In the genomic region with DNA sequence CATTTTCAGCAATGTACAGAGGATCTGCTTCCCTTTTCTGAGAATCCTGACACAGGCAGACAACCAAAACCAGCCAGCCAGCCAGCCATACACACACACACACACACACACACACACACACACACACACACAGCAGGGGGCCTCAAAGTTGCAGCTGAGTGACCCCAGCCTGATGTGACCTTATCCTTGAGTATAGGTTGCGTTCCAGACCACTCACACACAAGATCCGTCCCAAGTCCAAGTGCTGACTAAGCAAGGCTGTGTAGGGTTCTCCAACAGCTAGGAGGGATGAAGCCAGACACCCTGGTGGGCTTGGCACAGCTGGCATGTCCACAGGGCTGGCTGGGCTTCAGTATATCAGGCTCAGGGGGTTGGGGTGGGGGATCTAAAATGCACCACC, we compare ENCODE assay signal across 12 mouse cellular contexts. TPM values are rescaled to one million over a fixed set of nuclear protein-coding genes. Genes with fewer than 3 reads are reported as not detected.
DNase-seq lines count a peak whose midpoint lies in the region; ATAC-seq and TF ChIP-seq lines count a peak whose summit lies in the region.
"Had no signal": no experiment of that assay in that cellular context is flagged by ENCODE, and none has a peak within 500 bp of the region (broad histone marks: within the 10 kb centered on the region; RNA-seq: fewer than 3 reads in every experiment).

No protein-coding gene starts in this region.

- peak; percentile 43 to 50 for DNase-seq in cerebellum, postnatal 14 days
- DNase-seq in liver, embryonic 11.5 days (ENCODE audit: low spot score): no peak
- no peak for DNase-seq in liver
- DNase-seq in liver, embryonic 14.5 days (ENCODE audit: low read depth in 3 of 3, low spot score in 3 of 3): no peak
- no peak for DNase-seq in right cerebral cortex, adult 18-20 months
- no peak for DNase-seq in layer of hippocampus, adult 8-10 months (ENCODE audit: low spot score in 2 of 2)
- DNase-seq: cerebellum, adult 9-11 months had no signal

- no peak overlapping the region for H3K4me3 ChIP-seq in liver, embryonic 11.5 days (ENCODE audit: low read depth, low read length)
- H3K4me3 ChIP-seq in liver, embryonic 14.5 days (ENCODE audit: insufficient read depth in 1 of 2, low read depth in 2 of 2, low read length in 2 of 2): no peak overlapping the region
- H3K4me3 ChIP-seq: hindbrain, embryonic 12.5 days had no signal

- H3K36me3 ChIP-seq in liver, embryonic 11.5 days (ENCODE audit: control insufficient read depth, insufficient read depth, low read length): no peaks in the 10 kb centered on the region
- H3K36me3 ChIP-seq in liver, embryonic 14.5 days (replicated peaks; ENCODE audit: control insufficient read depth, insufficient read depth, low read depth): no peaks in the 10 kb centered on the region
- H3K36me3 ChIP-seq: hindbrain, embryonic 12.5 days had no signal

- no peak for TF ChIP-seq CTCF in liver, embryonic 14.5 days (IDR thresholded peaks at IDR 0.05; ENCODE audit: low read depth)

- no peaks in the 10 kb centered on the region for H3K27me3 ChIP-seq in liver, embryonic 11.5 days (replicated peaks; ENCODE audit: control insufficient read depth, insufficient read depth, low read length)
- no peaks in the 10 kb centered on the region; the same call in 1 of the 2 replicates for H3K27me3 ChIP-seq in liver, embryonic 14.5 days (ENCODE audit: control insufficient read depth, insufficient read depth, low read length)
- H3K27me3 ChIP-seq: hindbrain, embryonic 12.5 days had no signal

- 28% methylated on average over 2 of the region's 2 CpGs for WGBS in liver, embryonic 11.5 days
- 44% methylated on average over 2 of the region's 2 CpGs for WGBS in liver, embryonic 14.5 days (ENCODE audit: insufficient replicate concordance)

- H3K9me3 ChIP-seq in liver, embryonic 11.5 days (ENCODE audit: control insufficient read depth, low read length): no peaks in the 10 kb centered on the region
- no peaks in the 10 kb centered on the region for H3K9me3 ChIP-seq in liver, embryonic 14.5 days (ENCODE audit: control insufficient read depth, low read length)
- H3K9me3 ChIP-seq: hindbrain, embryonic 12.5 days had no signal

- TF ChIP-seq EP300 in liver, embryonic 14.5 days (IDR thresholded peaks at IDR 0.05; ENCODE audit: low read depth): no peak

- H3K4me1 ChIP-seq in liver, embryonic 11.5 days (replicated peaks; ENCODE audit: control insufficient read depth, insufficient read depth, low read length): peaks cover 38% of the 10 kb centered on the region
- peaks cover 11 to 36% of the 10 kb centered on the region in 2 experiments for H3K4me1 ChIP-seq in liver, embryonic 14.5 days (replicated peaks; ENCODE audit: control insufficient read depth in 2 of 2, insufficient read depth in 2 of 2, low read length in 1 of 2)

- 0 out of 2 replicates have a peak overlapping the region, but pooled peaks have one; percentile 32 for H3K27ac ChIP-seq in liver, embryonic 11.5 days (ENCODE audit: low read depth, low read length)
- H3K27ac ChIP-seq in liver, embryonic 14.5 days: no peak overlapping the region
- H3K27ac ChIP-seq: hindbrain, embryonic 12.5 days had no signal

- H3K4me2 ChIP-seq in liver, embryonic 11.5 days: peak overlapping the region; percentile 29
- peak overlapping the region; percentile 4; the same call in 1 of the 2 replicates for H3K4me2 ChIP-seq in liver, embryonic 14.5 days (ENCODE audit: low read depth)
- H3K4me2 ChIP-seq: hindbrain, embryonic 12.5 days had no signal

- H3K9ac ChIP-seq in liver, embryonic 11.5 days (ENCODE audit: low read depth, low read length): no peak overlapping the region; the same call in 1 of the 2 replicates
- no peak overlapping the region for H3K9ac ChIP-seq in liver, embryonic 14.5 days (replicated peaks)
- H3K9ac ChIP-seq: hindbrain, embryonic 12.5 days had no signal

- no peak for ATAC-seq in cerebellum, adult (ENCODE audit: insufficient number of reproducible peaks, low FRiP score, low TSS enrichment)
- peak; percentile 16; the same call in 1 of the 2 replicates for ATAC-seq in liver, embryonic 11.5 days (replicated peaks; ENCODE audit: low FRiP score)
- ATAC-seq in granulocyte monocyte progenitor cell, adult 5-6 weeks (replicated peaks; ENCODE audit: poor library complexity, severe bottlenecking): peak; percentile 11
- no peak; the same call in 1 of the 2 replicates for ATAC-seq in liver, embryonic 14.5 days (ENCODE audit: insufficient read depth)
- ATAC-seq: activated CD4-positive, CD25-positive, alpha-beta regulatory T cell, adult 4 months had no signal

RNA-seq across cellular contexts. Expression of gene Ston2, which starts 23.7 kb away (rescaled TPM):
- polyA plus RNA-seq in liver, embryonic 11.5 days (2014; fragmentation: Nextera tagmentation; extraction: Ambion mirVana): 29.1 and 33.6 TPM in 2 replicates
- 7.6 and 17.4 TPM in 2 replicates for total RNA-seq in granulocyte monocyte progenitor cell, adult 5-6 weeks (2014; fragmentation: Nextera tagmentation)
- total RNA-seq in granulocyte monocyte progenitor cell, adult 5-6 weeks (2017): 2.9 and 6.9 TPM in 2 replicates
- polyA plus RNA-seq in liver, embryonic 14.5 days (2012; rRNA removed): 21.6 and 26.6 TPM in 2 replicates
- 15.4 and 16.9 TPM in 2 replicates for polyA plus RNA-seq in liver, embryonic 14.5 days (2014; fragmentation: Nextera tagmentation; extraction: Ambion mirVana)
- total RNA-seq in layer of hippocampus, adult 8-10 months (2022): 10 to 100 TPM; 30.8 to 32.6 (median 32.0) TPM
- total RNA-seq: MEL had no signal

Comparison
In these comparisons a context has a peak if more than half of its experiments do, and no peak if none do; other contexts are left out.
1. ATAC-seq: peak in liver, embryonic 11.5 days (single experiment) and granulocyte monocyte progenitor cell, adult 5-6 weeks (single experiment); none in cerebellum, adult (single experiment) and liver, embryonic 14.5 days (single experiment).
2. DNase-seq: peak in cerebellum, postnatal 14 days (2 of 2); none in liver, embryonic 11.5 days (single experiment), liver (single experiment), liver, embryonic 14.5 days (0 of 3), right cerebral cortex, adult 18-20 months (single experiment) and layer of hippocampus, adult 8-10 months (0 of 2).